Mouse (Mus musculus): ENCODE measurements at regions not wholly inside any gene's neighbourhood (a gene's known extent, or its start where the extent isn't known, plus 50 kb on each side); places are given as distances from the start of the nearest gene placed in this dataset.

- H3K9ac ChIP-seq (replicated peaks; ENCODE audit: low read depth, low read length), result no peak overlapping the region
- H3K9me3 ChIP-seq (replicated peaks; ENCODE audit: control insufficient read depth, low read length), result no peaks in the 10 kb centered on the region
- no peaks in the 10 kb centered on the region; the same call in 1 of the 2 replicates for H3K4me1 ChIP-seq (ENCODE audit: control insufficient read depth, insufficient read depth)
- TF ChIP-seq EP300 (IDR thresholded peaks at IDR 0.05; ENCODE audit: low read depth), result no peak
- no peaks in the 10 kb centered on the region for H3K36me3 ChIP-seq (replicated peaks; ENCODE audit: control insufficient read depth, insufficient read depth, low read length)
- H3K4me3 ChIP-seq (ENCODE audit: low read depth, low read length), result no peak overlapping the region
- H3K4me2 ChIP-seq (ENCODE audit: low read depth, low read length), result no peak overlapping the region
- DNase-seq (ENCODE audit: low spot score) (no peak), ATAC-seq (ENCODE audit: insufficient read depth, low read depth) (no peak)
- no peaks in the 10 kb centered on the region for H3K27me3 ChIP-seq (ENCODE audit: control insufficient read depth, insufficient read depth, low read length)
- WGBS, result 87% methylated on average over 7 of the region's 7 CpGs
- no peak overlapping the region for H3K27ac ChIP-seq (ENCODE audit: low read depth)
These were observed 183.6 kb upstream of the Tbc1d5 start for GRCm38 (mm10) chr17:51362801-51363200.

GRCm38 (mm10) chr17:51362271-51362670, 183.1 kb upstream of the Tbc1d5 start:
- no peak overlapping the region for H3K4me3 ChIP-seq (ENCODE audit: low read depth, low read length)
- DNase-seq (ENCODE audit: low spot score), result no peak
- H3K36me3 ChIP-seq (replicated peaks; ENCODE audit: control insufficient read depth, insufficient read depth, low read length), result no peaks in the 10 kb centered on the region
- no peak overlapping the region for H3K27ac ChIP-seq (ENCODE audit: low read depth)
- H3K9me3 ChIP-seq (replicated peaks; ENCODE audit: control insufficient read depth, low read length), result no peaks in the 10 kb centered on the region
- no peaks in the 10 kb centered on the region; the same call in 1 of the 2 replicates for H3K4me1 ChIP-seq (ENCODE audit: control insufficient read depth, insufficient read depth)
- H3K4me2 ChIP-seq (ENCODE audit: low read depth, low read length), result no peak overlapping the region
- no peaks in the 10 kb centered on the region for H3K27me3 ChIP-seq (ENCODE audit: control insufficient read depth, insufficient read depth, low read length)
- no peak for ATAC-seq (ENCODE audit: insufficient read depth, low read depth)
- WGBS, result 93% methylated on average over 12 of the region's 12 CpGs
- H3K9ac ChIP-seq (replicated peaks; ENCODE audit: low read depth, low read length), result no peak overlapping the region
- TF ChIP-seq CTCF (IDR thresholded peaks at IDR 0.05; ENCODE audit: low read depth) (no peak), EP300 (IDR thresholded peaks at IDR 0.05; ENCODE audit: low read depth) (no peak)

- Histone ChIP-seq H3K9me3 (replicated peaks; ENCODE audit: control insufficient read depth, low read length) (no peaks in the 10 kb centered on the region), H3K27ac (ENCODE audit: low read depth) (no peak overlapping the region), H3K9ac (replicated peaks; ENCODE audit: low read depth, low read length) (no peak overlapping the region), H3K4me2 (ENCODE audit: low read depth, low read length) (no peak overlapping the region), H3K36me3 (replicated peaks; ENCODE audit: control insufficient read depth, insufficient read depth, low read length) (no peaks in the 10 kb centered on the region), H3K4me1 (ENCODE audit: control insufficient read depth, insufficient read depth) (no peaks in the 10 kb centered on the region; the same call in 1 of the 2 replicates), H3K4me3 (ENCODE audit: low read depth, low read length) (no peak overlapping the region), H3K27me3 (ENCODE audit: control insufficient read depth, insufficient read depth, low read length) (no peaks in the 10 kb centered on the region)
- TF ChIP-seq CTCF (IDR thresholded peaks at IDR 0.05; ENCODE audit: low read depth), result no peak
- TF ChIP-seq EP300 (IDR thresholded peaks at IDR 0.05; ENCODE audit: low read depth), result no peak
- DNase-seq (ENCODE audit: low spot score) (peak; percentile 7), ATAC-seq (ENCODE audit: insufficient read depth, low read depth) (peak; percentile 51; the same call in 1 of the 2 replicates)
- whole genome bisulfite sequencing, result 8% methylated on average over 4 of the region's 4 CpGs
These were observed 179.2 kb upstream of the Tbc1d5 start for GRCm38 (mm10) chr17:51358362-51358739.

GRCm38 (mm10) chr17:51357690-51358361, 178.7 kb upstream of the Tbc1d5 start:
- Histone ChIP-seq H3K36me3 (replicated peaks; ENCODE audit: control insufficient read depth, insufficient read depth, low read length) (no peaks in the 10 kb centered on the region), H3K27ac (ENCODE audit: low read depth) (no peak overlapping the region), H3K4me3 (ENCODE audit: low read depth, low read length) (no peak overlapping the region), H3K4me2 (ENCODE audit: low read depth, low read length) (no peak overlapping the region), H3K4me1 (ENCODE audit: control insufficient read depth, insufficient read depth) (no peaks in the 10 kb centered on the region; the same call in 1 of the 2 replicates), H3K27me3 (ENCODE audit: control insufficient read depth, insufficient read depth, low read length) (no peaks in the 10 kb centered on the region), H3K9ac (replicated peaks; ENCODE audit: low read depth, low read length) (no peak overlapping the region), H3K9me3 (replicated peaks; ENCODE audit: control insufficient read depth, low read length) (no peaks in the 10 kb centered on the region)
- WGBS, result 68% methylated on average over 5 of the region's 5 CpGs
- TF ChIP-seq CTCF (IDR thresholded peaks at IDR 0.05; ENCODE audit: low read depth), result no peak
- no peak for TF ChIP-seq EP300 (IDR thresholded peaks at IDR 0.05; ENCODE audit: low read depth)
- DNase-seq (ENCODE audit: low spot score) (no peak), ATAC-seq (ENCODE audit: insufficient read depth, low read depth) (no peak)

GRCm38 (mm10) chr17:51356447-51356846, 177.3 kb upstream of the Tbc1d5 start:
- Histone ChIP-seq H3K9ac (replicated peaks; ENCODE audit: low read depth, low read length) (no peak overlapping the region), H3K4me1 (ENCODE audit: control insufficient read depth, insufficient read depth) (no peaks in the 10 kb centered on the region; the same call in 1 of the 2 replicates), H3K9me3 (replicated peaks; ENCODE audit: control insufficient read depth, low read length) (no peaks in the 10 kb centered on the region), H3K27ac (ENCODE audit: low read depth) (no peak overlapping the region), H3K4me2 (ENCODE audit: low read depth, low read length) (no peak overlapping the region), H3K27me3 (ENCODE audit: control insufficient read depth, insufficient read depth, low read length) (no peaks in the 10 kb centered on the region), H3K4me3 (ENCODE audit: low read depth, low read length) (no peak overlapping the region), H3K36me3 (replicated peaks; ENCODE audit: control insufficient read depth, insufficient read depth, low read length) (no peaks in the 10 kb centered on the region)
- no peak for TF ChIP-seq CTCF (IDR thresholded peaks at IDR 0.05; ENCODE audit: low read depth)
- TF ChIP-seq EP300 (IDR thresholded peaks at IDR 0.05; ENCODE audit: low read depth), result no peak
- ATAC-seq (ENCODE audit: insufficient read depth, low read depth) (no peak), DNase-seq (ENCODE audit: low spot score) (no peak)
- WGBS, result 82% methylated on average over 8 of the region's 8 CpGs

- Histone ChIP-seq H3K27me3 (ENCODE audit: control insufficient read depth, insufficient read depth, low read length) (no peaks in the 10 kb centered on the region), H3K36me3 (replicated peaks; ENCODE audit: control insufficient read depth, insufficient read depth, low read length) (no peaks in the 10 kb centered on the region), H3K9ac (replicated peaks; ENCODE audit: low read depth, low read length) (no peak overlapping the region), H3K4me1 (ENCODE audit: control insufficient read depth, insufficient read depth) (no peaks in the 10 kb centered on the region), H3K4me2 (ENCODE audit: low read depth, low read length) (no peak overlapping the region), H3K4me3 (ENCODE audit: low read depth, low read length) (no peak overlapping the region), H3K27ac (ENCODE audit: low read depth) (no peak overlapping the region), H3K9me3 (replicated peaks; ENCODE audit: control insufficient read depth, low read length) (no peaks in the 10 kb centered on the region)
- no peak for DNase-seq (ENCODE audit: low spot score)
- no peak for ATAC-seq (ENCODE audit: insufficient read depth, low read depth)
- WGBS, result 80% methylated on average over 7 of the region's 7 CpGs
- TF ChIP-seq EP300 (IDR thresholded peaks at IDR 0.05; ENCODE audit: low read depth), result no peak
- no peak for TF ChIP-seq CTCF (IDR thresholded peaks at IDR 0.05; ENCODE audit: low read depth)
These were observed 142.7 kb upstream of the Tbc1d5 start for GRCm38 (mm10) chr17:51321868-51322267.
